Mouse (Mus musculus) hindbrain, embryonic 10.5 days (tissue): ENCODE results near the gene Myo15. TPM values are rescaled to one million over a fixed set of nuclear protein-coding genes. Genes with fewer than 3 reads are reported as not detected.

Source experiments
- DNase-seq: peaks from one replicate; pipeline ENCODE4 v3.0.0-alpha.2; 2017; ENCODE audit warnings: low spot score
- H3K27ac ChIP-seq: fragments of 300-500 bp; sonication (generic); 2 replicates; pipeline ENCODE4 v1.5.1; 2016; ENCODE audit warnings: mild to moderate bottlenecking, moderate library complexity
- H3K27me3 ChIP-seq: fragments of 300-500 bp; sonication (generic); 2 replicates; pipeline ENCODE4 v1.6.1; 2016; ENCODE audit warnings: mild to moderate bottlenecking; ENCODE audit not compliant: poor library complexity, insufficient read depth, severe bottlenecking
- H3K36me3 ChIP-seq: fragments of 300-500 bp; sonication (generic); 2 replicates; pipeline ENCODE4 v1.6.1; 2016; ENCODE audit warnings: mild to moderate bottlenecking, moderate library complexity
- H3K4me1 ChIP-seq: fragments of 300-500 bp; sonication (generic); replicated peaks from 2 replicates; pipeline ENCODE4 v1.6.1; 2016; ENCODE audit warnings: mild to moderate bottlenecking
- H3K4me3 ChIP-seq: fragments of 300-500 bp; sonication (generic); 2 replicates; pipeline ENCODE4 v1.5.1; 2016; ENCODE audit warnings: mild to moderate bottlenecking, moderate library complexity
- H3K9me3 ChIP-seq: fragments of 300-500 bp; sonication (generic); 2 replicates; pipeline ENCODE4 v1.6.1; 2016; ENCODE audit warnings: mild to moderate bottlenecking, moderate library complexity
- WGBS: fragments of 180-500 bp; shearing (Covaris S2); methylation state at CpG from one replicate; pipeline ENCODE4 v1.1.7; 2016; 5-methylcytosine and 5-hydroxymethylcytosine counted together
- polyA plus RNA-seq: library from polyadenylated mRNA; unstranded; fragments of >200 nt; fragmentation: Nextera tagmentation; extraction: Ambion mirVana; gene quantifications from 2 replicates; pipeline ENCODE4 v1.2.1, GENCODE M21; 2016

Gene Myo15
- polyA plus RNA-seq, 1 experiment from 2014 or later, result 0.16 TPM

GRCm38 (mm10) chr11:60512520-60512919 is 43.4 kb downstream of the Myo15 start:
- Histone ChIP-seq H3K4me3 (no peak overlapping the region), H3K9me3 (no peaks in the 10 kb centered on the region), H3K36me3 (no peaks in the 10 kb centered on the region), H3K4me1 (peaks cover 21% of the 10 kb centered on the region), H3K27ac (no peak overlapping the region), H3K27me3 (peaks cover 36% of the 10 kb centered on the region)
- DNase-seq, result no peak
- 77% methylated on average over 2 of the region's 2 CpGs for WGBS

DNA sequence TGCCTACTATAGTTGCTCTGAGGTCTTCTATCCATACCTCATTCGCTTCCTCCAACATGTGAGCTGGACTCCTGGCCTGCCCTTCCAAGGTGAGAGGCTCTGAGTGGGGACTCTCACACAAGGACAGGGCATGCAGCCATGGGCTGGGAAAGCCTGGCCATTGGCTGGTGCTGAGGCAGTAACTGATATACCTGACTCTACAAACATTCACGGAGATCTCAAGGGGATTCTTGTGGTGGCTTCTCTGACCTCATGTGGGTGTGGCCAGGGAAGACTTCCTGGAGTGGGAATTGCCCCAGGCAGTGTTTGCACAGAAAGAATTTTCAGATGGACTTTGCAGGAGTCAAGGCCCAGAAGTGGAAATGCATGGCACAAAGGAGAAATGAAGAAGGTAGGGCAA is 45.8 kb downstream of the Myo15 start:
- no peak for DNase-seq
- Histone ChIP-seq H3K36me3 (no peaks in the 10 kb centered on the region), H3K27ac (no peak overlapping the region), H3K27me3 (peaks cover 13% of the 10 kb centered on the region), H3K4me1 (peaks cover 6% of the 10 kb centered on the region; the same call in 1 of the 2 replicates), H3K4me3 (no peak overlapping the region), H3K9me3 (no peaks in the 10 kb centered on the region)
- WGBS, result 70% methylated on average over 2 of the region's 2 CpGs

DNA sequence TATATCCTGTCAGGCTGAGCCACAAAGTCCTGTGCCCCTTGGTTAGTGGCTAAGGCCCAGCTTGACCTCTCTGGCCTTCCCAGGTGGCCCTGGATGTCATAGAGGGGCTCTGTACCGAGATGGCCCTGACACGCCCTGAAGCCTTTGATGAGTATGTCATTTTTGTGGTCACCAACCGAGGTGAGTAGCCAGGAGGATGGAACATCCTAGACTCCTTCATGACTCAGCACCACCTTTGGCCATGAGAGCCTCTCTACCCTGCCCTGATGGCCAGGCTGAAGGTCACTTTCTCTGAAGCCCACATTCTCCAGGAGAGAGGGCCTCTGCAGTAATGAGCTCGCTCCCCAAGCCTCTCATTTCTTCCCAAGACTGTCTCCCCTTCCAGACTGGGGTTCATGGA is 49.2 kb downstream of the Myo15 start:
- DNase-seq, result no peak
- WGBS, result 80% methylated on average over 4 of the region's 4 CpGs

GRCm38 (mm10) chr11:60522027-60522426 is 52.9 kb downstream of the Myo15 start:
- Histone ChIP-seq H3K36me3 (no peaks in the 10 kb centered on the region), H3K27me3 (no peaks in the 10 kb centered on the region), H3K4me3 (no peak overlapping the region), H3K9me3 (no peaks in the 10 kb centered on the region), H3K4me1 (0 out of 2 replicates have a peak, but pooled peaks cover 3% of the 10 kb centered on the region), H3K27ac (no peak overlapping the region)
- DNase-seq, result no peak
- 83% methylated on average over 5 of the region's 5 CpGs for WGBS

More for the DNA sequence above, 49.2 kb downstream of the Myo15 start:
- H3K27me3 ChIP-seq, result no peaks in the 10 kb centered on the region
- no peak overlapping the region for H3K4me3 ChIP-seq
- no peaks in the 10 kb centered on the region for H3K9me3 ChIP-seq
- 0 out of 2 replicates have a peak, but pooled peaks cover 5% of the 10 kb centered on the region for H3K4me1 ChIP-seq
- no peaks in the 10 kb centered on the region for H3K36me3 ChIP-seq
- H3K27ac ChIP-seq, result no peak overlapping the region

DNA sequence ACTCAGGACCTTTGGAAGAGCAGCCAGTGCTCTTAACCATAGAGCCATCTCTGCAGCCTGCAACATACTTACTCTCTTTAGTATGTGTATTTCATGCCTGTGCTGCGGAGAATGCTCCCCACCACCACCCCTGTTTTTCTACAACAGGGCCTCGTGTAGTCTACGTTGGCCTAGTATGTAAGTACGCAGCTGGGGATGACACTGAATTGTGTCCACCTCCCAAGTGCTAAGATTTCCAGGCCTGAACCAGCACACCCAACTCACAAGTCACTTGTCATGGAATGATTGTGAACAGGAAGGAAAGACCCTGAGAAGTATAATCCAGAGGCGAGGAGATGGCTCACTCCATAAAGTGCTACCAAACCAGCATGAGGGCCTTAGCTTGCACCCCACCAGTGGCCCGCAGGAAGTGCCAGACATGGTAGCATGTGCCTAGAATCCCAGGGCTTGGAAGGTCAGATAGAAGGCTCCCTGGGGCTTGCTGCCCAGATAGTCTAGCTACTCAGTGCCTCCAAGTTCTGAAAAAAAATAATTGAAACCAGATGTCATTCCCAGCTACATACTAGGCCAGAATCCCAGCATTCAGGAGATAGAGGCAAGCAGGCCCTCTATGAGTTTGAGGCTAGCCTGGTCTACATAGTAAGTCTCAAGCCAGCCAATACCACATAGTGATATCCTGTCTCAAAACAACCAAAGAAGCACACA is 53.7 kb downstream of the Myo15 start:
- DNase-seq, result peak; percentile 6
- no peaks in the 10 kb centered on the region for H3K36me3 ChIP-seq
- WGBS, result 85% methylated on average over 6 of the region's 6 CpGs
- H3K27ac ChIP-seq, result no peak overlapping the region
- no peaks in the 10 kb centered on the region for H3K9me3 ChIP-seq
- H3K27me3 ChIP-seq, result no peaks in the 10 kb centered on the region
- 0 out of 2 replicates have a peak, but pooled peaks cover 3% of the 10 kb centered on the region for H3K4me1 ChIP-seq
- H3K4me3 ChIP-seq, result no peak overlapping the region

DNA sequence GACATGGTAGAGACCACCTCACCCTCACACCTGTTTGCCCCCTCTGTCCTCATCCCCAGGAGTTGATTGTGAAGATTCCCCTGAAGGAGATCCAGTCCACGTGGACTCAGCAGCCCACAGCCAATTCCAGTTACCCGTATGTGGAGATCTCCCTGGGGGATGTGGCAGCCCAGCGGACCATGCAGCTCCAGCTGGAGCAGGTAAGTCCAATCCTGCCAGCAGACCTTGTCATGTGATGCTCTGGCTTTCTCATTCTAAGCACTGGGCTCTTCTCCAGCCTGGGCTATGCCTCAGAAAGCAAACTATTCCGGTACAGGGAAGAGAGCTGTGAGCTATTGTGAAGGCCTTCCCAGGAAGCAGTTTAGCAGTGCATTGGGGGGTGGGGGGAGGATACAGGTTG is 57.3 kb downstream of the Myo15 start:
- DNase-seq, result no peak
- Histone ChIP-seq H3K27me3 (no peaks in the 10 kb centered on the region), H3K4me1 (0 out of 2 replicates have a peak, but pooled peaks cover 3% of the 10 kb centered on the region), H3K4me3 (no peak overlapping the region), H3K9me3 (no peaks in the 10 kb centered on the region), H3K27ac (no peak overlapping the region), H3K36me3 (no peaks in the 10 kb centered on the region)
- 60% methylated on average over 4 of the region's 4 CpGs for WGBS

GRCm38 (mm10) chr11:60535676-60536075 is 66.5 kb downstream of the Myo15 start:
- no peaks in the 10 kb centered on the region for H3K27me3 ChIP-seq
- H3K9me3 ChIP-seq, result no peaks in the 10 kb centered on the region
- peaks cover 20% of the 10 kb centered on the region for H3K4me1 ChIP-seq
- peak overlapping the region; percentile 72 for H3K4me3 ChIP-seq
- 91% methylated on average over 2 of the region's 2 CpGs for WGBS
- no peak for DNase-seq
- peak overlapping the region; percentile 99 for H3K27ac ChIP-seq
- peaks cover 13% of the 10 kb centered on the region; the same call in 1 of the 2 replicates for H3K36me3 ChIP-seq

- 21% methylated on average over 9 of the region's 9 CpGs for WGBS
- Histone ChIP-seq H3K27ac (peak within 1 kb of the TSS; percentile 99), H3K4me1 (peaks cover 27% of the 10 kb centered on the region), H3K9me3 (no peaks in the 10 kb centered on the region), H3K4me3 (peak within 1 kb of the TSS; percentile 72), H3K36me3 (peaks cover 18% of the 10 kb centered on the region; the same call in 1 of the 2 replicates), H3K27me3 (no peaks in the 10 kb centered on the region)
- peak; percentile 36 for DNase-seq
Measured at GRCm38 (mm10) chr11:60536180-60536858, 67.2 kb downstream of the Myo15 start, which contains the start of gene Alkbh5. Alkbh5 (plus strand) TSS chr11:60536381.

DNA sequence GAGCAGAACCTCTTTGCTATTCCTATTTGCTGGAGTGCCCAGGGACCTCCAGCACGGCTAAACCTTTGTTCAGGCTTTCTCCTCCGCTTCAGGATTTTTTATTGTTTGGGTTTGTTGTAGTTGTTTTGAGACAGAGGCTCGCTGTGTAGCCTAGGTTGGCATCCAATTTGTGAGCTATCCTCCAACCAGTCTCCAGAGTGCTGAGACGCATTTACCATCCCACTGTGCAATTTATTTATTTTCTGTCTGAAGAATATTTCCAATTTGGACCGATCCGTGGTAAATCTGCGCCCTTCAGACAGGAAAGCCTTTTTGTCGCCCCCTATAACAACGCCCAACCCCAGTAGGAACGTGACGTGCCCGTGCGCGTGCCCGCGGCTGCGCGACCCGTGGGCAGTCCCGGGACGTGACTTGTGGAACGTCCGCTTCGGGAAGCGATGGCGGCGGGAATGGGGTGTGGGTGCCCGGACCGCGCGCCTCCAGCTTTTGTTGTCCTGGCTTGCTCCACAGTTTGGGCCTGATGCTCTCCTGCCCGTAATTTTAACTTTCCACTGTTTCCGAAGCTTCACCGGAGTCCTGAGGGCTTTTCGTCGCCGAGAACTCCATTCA is 67.8 kb downstream of the Myo15 start:
- peak; percentile 92 for DNase-seq
- Histone ChIP-seq H3K27ac (peak overlapping the region; percentile 99), H3K4me3 (peak overlapping the region; percentile 72), H3K4me1 (peaks cover 30% of the 10 kb centered on the region), H3K9me3 (no peaks in the 10 kb centered on the region), H3K27me3 (no peaks in the 10 kb centered on the region), H3K36me3 (peaks cover 24% of the 10 kb centered on the region)
- under 1% methylated on average over 37 of the region's 37 CpGs for WGBS

GRCm38 (mm10) chr11:60537468-60538347 is 68.6 kb downstream of the Myo15 start:
- Histone ChIP-seq H3K27me3 (no peaks in the 10 kb centered on the region), H3K27ac (peak overlapping the region; percentile 99), H3K4me1 (peaks cover 38% of the 10 kb centered on the region), H3K9me3 (no peaks in the 10 kb centered on the region), H3K36me3 (peaks cover 31% of the 10 kb centered on the region), H3K4me3 (peak overlapping the region; percentile 72)
- under 1% methylated on average over 91 of the region's 91 CpGs for WGBS
- DNase-seq, result peak; percentile 96

- Histone ChIP-seq H3K27me3 (no peaks in the 10 kb centered on the region), H3K27ac (peak overlapping the region; percentile 99), H3K4me3 (peak overlapping the region; percentile 72), H3K4me1 (peaks cover 45% of the 10 kb centered on the region), H3K9me3 (no peaks in the 10 kb centered on the region), H3K36me3 (peaks cover 41% of the 10 kb centered on the region)
- DNase-seq, result peak; percentile 52
- under 1% methylated on average over 93 of the region's 93 CpGs for WGBS
Measured at GRCm38 (mm10) chr11:60538371-60539281, 69.5 kb downstream of the Myo15 start.
